Mouse (Mus musculus): ENCODE measurements at regions not wholly inside any gene's neighbourhood (a gene's known extent, or its start where the extent isn't known, plus 50 kb on each side); places are given as distances from the start of the nearest gene placed in this dataset.

DNA sequence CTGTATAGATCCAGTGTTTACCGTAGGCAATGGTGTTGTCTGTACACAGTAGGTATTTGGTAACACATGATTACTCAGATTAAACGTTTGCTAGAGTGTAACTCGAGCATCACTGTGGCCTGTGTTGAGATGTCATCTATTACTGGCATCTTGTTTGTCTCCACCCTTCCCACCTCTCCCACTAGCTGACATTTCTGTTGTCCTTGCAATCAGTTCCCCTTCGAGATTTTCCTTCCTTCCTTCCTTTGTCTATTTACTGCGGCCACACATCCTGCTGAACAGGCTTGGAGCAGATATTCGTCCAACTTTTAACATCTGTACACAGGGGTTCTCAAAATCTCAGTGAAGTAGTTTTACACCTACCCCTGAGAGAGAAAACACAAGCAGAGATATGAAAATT is 77.7 kb upstream of the Creb5 start:
- TF ChIP-seq CTCF (IDR thresholded peaks at IDR 0.05; ENCODE audit: low read depth) (no peak), EP300 (optimal IDR thresholded peaks at IDR 0.05) (no peak)
